Mouse (Mus musculus): ENCODE results near the gene Commd7. TPM values are rescaled to one million over a fixed set of nuclear protein-coding genes. Genes with fewer than 3 reads are reported as not detected.

The Commd7 gene
- polyA plus RNA-seq, 1 experiment = 42.3 TPM

DNA sequence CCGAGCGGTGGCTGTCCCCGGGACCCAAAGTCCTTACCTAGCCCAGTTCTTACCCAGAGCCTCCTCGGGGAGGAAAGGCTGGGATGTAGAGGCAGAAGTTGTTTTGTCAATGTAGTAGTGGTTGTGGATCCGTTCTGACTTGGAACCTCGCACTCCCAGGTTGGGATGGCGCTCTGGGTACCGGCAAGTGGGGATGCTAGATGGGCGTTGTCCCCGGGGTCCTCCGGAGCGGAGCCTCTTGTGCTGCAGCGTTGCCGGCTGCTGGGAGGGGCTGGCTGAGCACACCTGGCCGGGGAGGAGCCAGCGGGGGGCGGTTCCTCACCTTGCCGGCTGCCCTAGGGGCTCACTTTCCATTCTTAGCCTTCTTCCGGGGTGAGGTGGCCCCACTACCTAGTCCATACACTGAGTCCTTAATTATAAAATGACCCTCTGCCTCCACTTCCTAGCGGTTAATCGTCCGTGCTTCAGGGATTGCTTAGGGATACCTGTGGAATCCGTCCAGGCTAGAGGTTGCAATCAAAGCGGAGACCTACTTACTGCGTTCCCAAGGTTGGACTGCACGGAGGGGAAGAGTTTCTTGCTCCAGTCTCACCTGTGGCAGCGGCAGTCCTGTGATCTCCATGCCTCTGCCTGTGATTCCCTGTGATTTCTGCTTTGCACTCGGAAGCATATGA lies 17.6 kb upstream of the Commd7 start:
- TF ChIP-seq CTCF (IDR thresholded peaks at IDR 0.05; ENCODE audit: borderline replicate concordance, extremely low read depth, insufficient read depth, insufficient read length) = no peak
- TF ChIP-seq POLR2A (IDR thresholded peaks at IDR 0.05; ENCODE audit: borderline replicate concordance, extremely low read depth, insufficient read depth, insufficient read length, poor library complexity, severe bottlenecking) = no peak
- no peak for DNase-seq (ENCODE audit: low read depth)

DNA sequence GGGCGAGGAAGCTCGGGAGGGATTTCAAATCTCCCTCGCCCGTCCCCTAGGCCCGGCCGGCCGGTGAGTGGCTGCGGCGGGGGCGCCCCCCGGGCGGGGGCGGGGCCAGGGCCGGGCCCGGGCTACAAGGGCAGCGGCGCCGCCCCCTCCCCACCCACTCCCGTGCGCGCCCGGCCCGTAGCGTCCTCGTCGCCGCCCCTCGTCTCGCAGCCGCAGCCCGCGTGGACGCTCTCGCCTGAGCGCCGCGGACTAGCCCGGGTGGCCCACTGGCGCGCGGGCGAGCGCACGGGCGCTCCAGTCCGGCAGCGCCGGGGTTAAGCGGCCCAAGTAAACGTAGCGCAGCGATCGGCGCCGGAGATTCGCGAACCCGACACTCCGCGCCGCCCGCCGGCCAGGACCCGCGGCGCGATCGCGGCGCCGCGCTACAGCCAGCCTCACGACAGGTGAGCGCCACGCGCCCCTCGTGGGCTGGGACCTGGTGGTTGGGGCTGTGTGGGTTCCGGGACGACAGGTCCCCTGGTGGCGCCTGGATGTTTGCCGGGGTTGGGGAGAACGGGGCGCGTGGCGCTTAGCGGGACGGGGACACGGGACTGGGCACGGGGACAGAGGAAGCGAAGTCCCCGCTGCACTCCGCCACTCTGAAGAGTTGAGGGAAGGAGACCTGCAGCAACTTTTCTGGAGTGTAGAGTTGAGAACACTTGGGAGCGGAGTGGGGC lies 16.9 kb upstream of the Commd7 start, which contains the start of gene Dnmt3b:
Gene Dnmt3b (plus strand): TSS at position 153 of the 716 bp plus-strand sequence.
- DNase-seq (ENCODE audit: low read depth) = peak; percentile 76
- TF ChIP-seq CTCF (IDR thresholded peaks at IDR 0.05; ENCODE audit: borderline replicate concordance, extremely low read depth, insufficient read depth, insufficient read length) = no peak
- peak; percentile 55 for TF ChIP-seq POLR2A (IDR thresholded peaks at IDR 0.05; ENCODE audit: borderline replicate concordance, extremely low read depth, insufficient read depth, insufficient read length, poor library complexity, severe bottlenecking)

DNA sequence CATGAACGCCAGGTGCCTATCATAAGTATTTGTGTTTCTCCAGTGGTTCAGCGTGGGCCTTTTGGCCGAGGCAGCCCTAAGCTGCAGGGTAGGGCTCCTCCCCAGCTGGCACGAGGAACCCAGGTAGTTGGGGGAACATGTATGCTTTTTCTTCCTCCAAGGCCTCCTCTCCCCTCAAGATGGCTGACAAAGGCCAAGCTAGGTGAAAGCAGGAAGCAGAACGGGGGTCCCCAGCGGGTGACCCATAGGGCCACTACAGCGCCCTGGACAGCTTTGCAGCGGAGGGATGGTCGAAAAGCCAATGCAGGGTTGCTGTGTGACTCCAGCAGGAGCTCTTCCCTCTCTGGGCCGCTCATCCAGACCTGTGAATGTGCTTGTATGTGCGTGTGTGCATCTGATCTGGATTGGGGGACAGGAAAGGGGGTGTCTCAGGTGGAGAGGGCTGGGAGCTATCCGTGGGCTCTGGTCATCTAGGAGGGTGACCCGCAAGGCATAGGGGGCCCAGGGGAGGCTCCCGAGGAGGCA lies 16.3 kb upstream of the Commd7 start:
- DNase-seq (ENCODE audit: low read depth) = peak; percentile 7
- TF ChIP-seq CTCF (IDR thresholded peaks at IDR 0.05; ENCODE audit: borderline replicate concordance, extremely low read depth, insufficient read depth, insufficient read length) (no peak), POLR2A (IDR thresholded peaks at IDR 0.05; ENCODE audit: borderline replicate concordance, extremely low read depth, insufficient read depth, insufficient read length, poor library complexity, severe bottlenecking) (no peak)

DNA sequence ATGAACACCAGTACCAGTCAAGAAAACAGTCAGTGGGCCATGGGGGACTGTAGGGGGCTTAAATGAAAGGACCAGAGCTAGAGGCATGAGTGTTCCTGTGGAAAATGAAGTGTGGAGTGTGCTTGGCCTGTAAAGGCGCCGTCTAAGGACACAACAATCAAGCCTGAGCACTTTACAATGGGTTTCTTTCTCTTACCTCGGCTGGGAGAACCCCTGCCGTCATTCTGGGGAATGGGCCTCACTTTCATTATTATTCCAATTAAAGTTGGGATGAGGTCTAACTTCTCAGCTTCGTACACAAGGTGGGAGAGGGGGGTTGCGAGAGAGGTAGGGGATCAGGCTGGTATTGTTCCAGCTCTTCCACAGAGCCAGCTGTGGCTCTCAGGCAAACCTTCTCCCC lies 10.4 kb upstream of the Commd7 start:
- DNase-seq (ENCODE audit: low read depth) = no peak
- TF ChIP-seq CTCF (IDR thresholded peaks at IDR 0.05; ENCODE audit: borderline replicate concordance, extremely low read depth, insufficient read depth, insufficient read length) (no peak), POLR2A (IDR thresholded peaks at IDR 0.05; ENCODE audit: borderline replicate concordance, extremely low read depth, insufficient read depth, insufficient read length, poor library complexity, severe bottlenecking) (no peak)

DNA sequence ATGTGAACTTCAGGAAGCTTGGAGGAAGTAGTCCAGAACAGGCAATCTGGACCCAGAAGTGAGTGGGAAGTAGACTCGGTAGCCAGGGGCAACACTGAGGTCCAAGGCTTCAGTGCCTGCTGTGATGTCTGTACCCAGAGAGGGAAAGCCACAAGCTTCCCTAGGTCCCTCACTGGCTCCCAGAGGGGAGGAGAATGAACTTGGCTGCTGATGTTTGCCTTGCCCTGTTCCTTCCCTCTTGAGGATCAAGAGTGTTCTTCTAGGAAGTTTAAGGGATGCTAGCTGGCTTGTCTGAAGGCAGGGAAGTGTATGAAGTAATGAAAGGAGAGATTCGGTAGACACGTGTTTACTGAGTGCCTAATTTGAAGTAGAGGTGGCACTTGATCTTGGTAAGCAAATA lies 9.9 kb upstream of the Commd7 start:
- no peak for DNase-seq (ENCODE audit: low read depth)
- TF ChIP-seq POLR2A (IDR thresholded peaks at IDR 0.05; ENCODE audit: borderline replicate concordance, extremely low read depth, insufficient read depth, insufficient read length, poor library complexity, severe bottlenecking) = no peak
- TF ChIP-seq CTCF (IDR thresholded peaks at IDR 0.05; ENCODE audit: borderline replicate concordance, extremely low read depth, insufficient read depth, insufficient read length) = no peak

DNA sequence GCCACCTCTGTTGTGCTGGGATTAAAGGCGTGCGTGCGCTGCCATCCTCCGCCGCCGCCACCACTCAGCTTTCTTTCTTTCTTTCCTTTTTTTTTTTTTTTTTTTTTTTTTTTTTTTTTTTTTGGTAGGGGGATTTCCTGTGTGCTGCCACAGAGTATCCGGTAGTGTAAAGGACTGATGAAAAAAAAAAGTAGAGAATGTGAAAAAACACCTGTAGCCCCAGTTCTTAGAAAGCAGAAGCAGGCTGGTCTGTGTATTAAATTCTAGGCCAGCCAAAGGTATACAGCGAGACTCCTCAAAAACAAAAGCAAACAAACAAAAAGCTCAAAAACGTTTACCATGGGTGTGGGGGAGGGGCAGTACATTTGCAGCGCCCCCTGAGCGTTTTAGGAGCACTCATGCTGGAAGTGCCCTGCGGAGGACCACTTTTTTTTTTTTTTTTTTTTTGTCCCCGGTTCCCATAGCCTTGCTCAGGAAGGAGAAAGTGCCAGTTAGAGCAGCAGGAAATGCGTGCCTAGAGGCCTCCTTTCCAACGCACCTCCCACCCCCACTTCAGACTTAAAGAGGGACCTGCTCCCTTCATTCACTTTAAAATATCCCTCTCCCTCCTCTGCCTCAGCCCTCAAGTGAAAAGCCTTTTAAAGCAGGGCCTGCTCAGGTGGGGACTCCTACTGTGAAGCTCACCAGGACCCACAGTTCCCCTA lies 6.5 kb upstream of the Commd7 start:
- TF ChIP-seq CTCF (IDR thresholded peaks at IDR 0.05; ENCODE audit: borderline replicate concordance, extremely low read depth, insufficient read depth, insufficient read length) = no peak

DNA sequence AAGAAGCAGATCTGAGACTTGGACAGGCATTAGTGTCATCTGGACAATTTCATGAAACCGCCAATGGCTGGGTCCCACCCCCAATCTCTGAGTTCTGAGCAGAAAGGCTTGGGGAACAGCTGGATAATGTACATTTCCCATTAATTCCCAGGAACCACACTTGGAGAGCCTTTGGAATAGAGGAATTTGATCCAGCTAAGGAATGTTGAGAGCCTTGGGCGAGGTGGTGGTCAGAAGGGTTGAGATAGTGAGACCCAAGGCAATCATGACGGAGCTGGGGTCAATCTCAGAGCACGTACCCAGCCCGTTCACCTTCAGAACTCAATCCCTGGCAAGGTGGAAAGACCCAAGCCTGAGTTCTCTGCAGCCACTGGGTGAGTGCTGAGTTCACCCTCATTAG lies 678 bp upstream of the Commd7 start:
- DNase-seq (ENCODE audit: low read depth) = no peak
- TF ChIP-seq CTCF (IDR thresholded peaks at IDR 0.05; ENCODE audit: borderline replicate concordance, extremely low read depth, insufficient read depth, insufficient read length) = no peak
- TF ChIP-seq POLR2A (IDR thresholded peaks at IDR 0.05; ENCODE audit: borderline replicate concordance, extremely low read depth, insufficient read depth, insufficient read length, poor library complexity, severe bottlenecking) = no peak

More for the DNA sequence above, 6.5 kb upstream of the Commd7 start:
- no peak for DNase-seq (ENCODE audit: low read depth)

DNA sequence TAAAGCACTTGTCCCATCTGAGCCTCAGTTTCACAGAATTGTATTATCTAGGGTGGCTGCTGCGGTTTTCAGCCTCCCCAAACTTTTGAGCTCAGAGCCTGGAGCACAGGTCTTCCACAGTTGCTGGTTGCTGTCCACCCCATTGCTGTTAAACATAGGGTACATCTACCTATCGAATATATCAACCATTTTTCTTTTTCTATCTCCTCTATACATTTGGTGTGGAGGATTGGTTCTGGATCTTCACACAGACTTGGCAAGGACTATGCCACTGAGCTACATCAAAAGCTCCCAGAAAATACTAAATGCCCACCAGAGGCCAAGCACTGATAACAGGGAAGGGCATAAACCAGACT lies 268 bp upstream of the Commd7 start:
- TF ChIP-seq POLR2A (IDR thresholded peaks at IDR 0.05; ENCODE audit: borderline replicate concordance, extremely low read depth, insufficient read depth, insufficient read length, poor library complexity, severe bottlenecking) (no peak), CTCF (IDR thresholded peaks at IDR 0.05; ENCODE audit: borderline replicate concordance, extremely low read depth, insufficient read depth, insufficient read length) (no peak)
- DNase-seq (ENCODE audit: low read depth) = no peak

DNA sequence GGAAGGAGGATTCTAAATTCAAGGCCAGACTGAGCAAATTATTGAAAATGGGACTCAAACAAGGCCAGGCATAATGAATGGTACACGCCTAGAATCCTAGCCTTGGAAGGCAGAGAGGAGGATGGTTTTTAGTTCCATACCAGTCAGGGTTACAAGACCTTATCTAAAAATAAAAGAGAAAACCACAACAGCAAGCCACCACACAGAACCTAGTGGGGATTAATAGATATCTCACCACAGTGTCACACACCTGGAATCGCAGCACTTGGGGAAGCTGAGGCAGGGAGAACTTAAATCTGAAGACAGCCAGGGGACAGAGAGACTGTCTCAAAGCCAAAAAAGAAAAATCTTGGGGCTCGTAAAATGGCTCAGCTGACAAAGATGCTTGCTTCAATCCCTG lies 1.6 kb downstream of the Commd7 start:
- DNase-seq (ENCODE audit: low read depth) = no peak
- TF ChIP-seq POLR2A (IDR thresholded peaks at IDR 0.05; ENCODE audit: borderline replicate concordance, extremely low read depth, insufficient read depth, insufficient read length, poor library complexity, severe bottlenecking) (no peak), CTCF (IDR thresholded peaks at IDR 0.05; ENCODE audit: borderline replicate concordance, extremely low read depth, insufficient read depth, insufficient read length) (no peak)

DNA sequence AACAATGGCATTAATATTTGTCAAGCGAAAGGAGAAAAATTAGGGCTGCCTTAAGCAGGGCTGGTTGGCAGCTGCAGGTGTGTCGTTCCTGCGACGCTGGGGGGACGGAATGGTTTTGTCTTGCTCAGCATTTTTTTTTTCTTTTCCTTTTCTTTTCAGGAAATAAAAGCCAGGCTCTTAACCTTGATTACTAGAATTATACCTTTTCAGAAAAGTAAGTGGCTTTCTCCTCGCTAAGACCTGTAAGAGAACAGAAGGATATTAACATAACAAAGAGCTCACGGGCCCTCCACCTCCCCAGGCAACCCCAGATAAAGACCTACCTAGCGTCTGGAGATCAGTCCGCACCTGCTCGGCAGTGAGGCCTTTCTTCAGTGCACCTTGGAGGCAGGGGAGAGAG lies 10.1 kb downstream of the Commd7 start:
- TF ChIP-seq POLR2A (IDR thresholded peaks at IDR 0.05; ENCODE audit: borderline replicate concordance, extremely low read depth, insufficient read depth, insufficient read length, poor library complexity, severe bottlenecking) (no peak), CTCF (IDR thresholded peaks at IDR 0.05; ENCODE audit: borderline replicate concordance, extremely low read depth, insufficient read depth, insufficient read length) (no peak)
- DNase-seq (ENCODE audit: low read depth) = peak; percentile 19

DNA sequence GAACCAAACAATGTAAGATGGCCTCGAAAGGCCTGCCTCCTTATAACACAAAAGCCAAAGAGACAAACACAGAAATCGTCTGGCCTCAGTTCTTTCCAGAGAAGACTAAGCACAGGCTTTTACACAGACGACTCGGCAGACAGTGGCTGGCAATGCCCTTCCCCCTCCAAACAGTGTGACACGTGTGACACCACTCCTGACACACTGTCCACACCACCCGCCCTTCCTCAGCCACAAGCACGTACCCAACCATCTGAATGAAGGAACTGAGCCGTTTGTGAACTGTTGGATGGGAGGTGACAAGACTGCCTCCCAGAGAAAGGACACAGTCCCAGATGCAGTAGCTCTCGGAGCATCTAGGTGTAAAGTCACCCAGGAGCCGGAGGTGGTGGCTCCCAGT lies 13.7 kb downstream of the Commd7 start:
- DNase-seq (ENCODE audit: low read depth) = no peak
- TF ChIP-seq CTCF (IDR thresholded peaks at IDR 0.05; ENCODE audit: borderline replicate concordance, extremely low read depth, insufficient read depth, insufficient read length) (no peak), POLR2A (IDR thresholded peaks at IDR 0.05; ENCODE audit: borderline replicate concordance, extremely low read depth, insufficient read depth, insufficient read length, poor library complexity, severe bottlenecking) (no peak)
